ENCODE assay signal across 8 mouse cellular contexts in genomic region chr7:90265289-90265970, GRCm38 (mm10). TPM values are rescaled to one million over a fixed set of nuclear protein-coding genes. Genes with fewer than 3 reads are reported as not detected.
A peak's percentile ranks its signal among the peaks of the same experiment; 100 is the strongest.
DNase-seq lines count a peak whose midpoint lies in the region; ATAC-seq lines count a peak whose summit lies in the region.

TSS of gene Ccdc83 (minus strand) at chr7:90265777.

- H3K9me3 ChIP-seq in intestine, embryonic 16.5 days (ENCODE audit: control insufficient read depth, low read length): no peaks in the 10 kb centered on the region
- H3K9me3 ChIP-seq in midbrain, embryonic 10.5 days (replicated peaks): no peaks in the 10 kb centered on the region

- H3K4me2 ChIP-seq in intestine, embryonic 16.5 days (ENCODE audit: low read depth, low read length): peak within 1 kb of the TSS; percentile 48

- H3K4me1 ChIP-seq in intestine, embryonic 16.5 days (ENCODE audit: control insufficient read depth, insufficient read depth, low read length): no peaks in the 10 kb centered on the region
- peaks cover 18% of the 10 kb centered on the region for H3K4me1 ChIP-seq in midbrain, embryonic 10.5 days

- 6% methylated on average over 28 of the region's 28 CpGs for WGBS in intestine, embryonic 16.5 days
- 5% methylated on average over 28 of the region's 28 CpGs for WGBS in midbrain, embryonic 10.5 days

- ATAC-seq in intestine, embryonic 16.5 days: peak; percentile 82

- H3K9ac ChIP-seq in intestine, embryonic 16.5 days (ENCODE audit: low read depth, low read length): no peak within 1 kb of the TSS

- DNase-seq in adrenal gland, adult 8-10 months: peak; percentile 55
- peak; percentile 85 for DNase-seq in embryo, embryonic 9.5 days (ENCODE audit: extremely low spot score)
- peak; percentile 78 to 80 for DNase-seq in gastrocnemius, postnatal 4 days (ENCODE audit: low spot score in 2 of 2)
- peak; percentile 81 to 86 for DNase-seq in left cerebral cortex, postnatal 25 days (ENCODE audit: low spot score in 2 of 2)
- DNase-seq in midbrain, embryonic 10.5 days (ENCODE audit: low spot score): peak; percentile 87
- DNase-seq in right cerebral cortex, postnatal 36 days (ENCODE audit: low spot score in 2 of 2): peak; percentile 62 to 70
- DNase-seq in urinary bladder, postnatal 4 days (ENCODE audit: low spot score in 2 of 2): peak; percentile 67 to 78

- H3K27ac ChIP-seq in intestine, embryonic 16.5 days (ENCODE audit: low read length): no peak within 1 kb of the TSS
- H3K27ac ChIP-seq in midbrain, embryonic 10.5 days (replicated peaks): peak within 1 kb of the TSS; percentile 76

- H3K27me3 ChIP-seq in intestine, embryonic 16.5 days (replicated peaks; ENCODE audit: control insufficient read depth, insufficient read depth, low read length): no peaks in the 10 kb centered on the region
- H3K27me3 ChIP-seq in midbrain, embryonic 10.5 days (ENCODE audit: low read depth, poor library complexity, severe bottlenecking): no peaks in the 10 kb centered on the region

- H3K36me3 ChIP-seq in intestine, embryonic 16.5 days (ENCODE audit: control insufficient read depth, insufficient read depth, low read length): no peaks in the 10 kb centered on the region
- no peaks in the 10 kb centered on the region for H3K36me3 ChIP-seq in midbrain, embryonic 10.5 days

- H3K4me3 ChIP-seq in intestine, embryonic 16.5 days (ENCODE audit: low read length): peak within 1 kb of the TSS; percentile 17
- H3K4me3 ChIP-seq in midbrain, embryonic 10.5 days: peak within 1 kb of the TSS; percentile 47

- intact Hi-C loops in left cerebral cortex, postnatal 25 days (cut with DNase I): loop anchor here (1.0 to 5.0 kb wide), 2 partner anchors 248 to 267 kb away; no protein-coding TSS in a partner anchor

RNA-seq across cellular contexts. Expression of gene Ccdc83, which starts in this region (rescaled TPM):
- not detected for total RNA-seq in adrenal gland, adult 8-10 months (2022)
- total RNA-seq in gastrocnemius, postnatal 4 days (2021): 1 to 10 TPM in 1 of 2 experiments, under 1 TPM in 1; 0.98 to 1.0 TPM
- not detected in 2 replicates for polyA plus RNA-seq in intestine, embryonic 16.5 days (2015; fragmentation: Nextera tagmentation; extraction: Ambion mirVana)
- total RNA-seq in left cerebral cortex, postnatal 25 days (2021): not detected
- not detected in 2 replicates for polyA plus RNA-seq in midbrain, embryonic 10.5 days (2016; fragmentation: Nextera tagmentation; extraction: Ambion mirVana)

Comparison
In these comparisons a context has a peak if more than half of its experiments do, and no peak if none do; other contexts are left out.
1. Peak in DNase-seq in adrenal gland, adult 8-10 months; RNA of the gene not detected or under 1 TPM.
2. Peak in ATAC-seq, H3K4me3 ChIP-seq and H3K4me2 ChIP-seq in intestine, embryonic 16.5 days; RNA of the gene not detected or under 1 TPM.
3. Peak in DNase-seq in left cerebral cortex, postnatal 25 days; RNA of the gene not detected or under 1 TPM.
4. Peak in DNase-seq, H3K4me3 ChIP-seq and H3K27ac ChIP-seq in midbrain, embryonic 10.5 days; RNA of the gene not detected or under 1 TPM.